Mouse (Mus musculus) small intestine, adult 2 months (tissue): ENCODE measurements around the gene Rap1a. TPM values are rescaled to one million over a fixed set of nuclear protein-coding genes. Genes with fewer than 3 reads are reported as not detected.

Source experiments
- H3K27ac ChIP-seq: fragments of 200-500 bp; 2 replicates; pipeline ENCODE4 v1.5.1; 2012; ENCODE audit warnings: low read depth, low read length, control low read depth, inconsistent platforms; ENCODE audit not compliant: insufficient read depth
- H3K27me3 ChIP-seq: fragments of 200-500 bp; 2 replicates; pipeline ENCODE4 v1.6.1; 2012; ENCODE audit warnings: mild to moderate bottlenecking, moderate library complexity, low read length, inconsistent platforms; ENCODE audit not compliant: control insufficient read depth, insufficient read depth
- H3K36me3 ChIP-seq: fragments of 200-500 bp; 2 replicates; pipeline ENCODE4 v1.6.1; 2012; ENCODE audit warnings: mild to moderate bottlenecking, low read length, control low read depth, inconsistent platforms; ENCODE audit not compliant: control insufficient read depth, insufficient read depth
- H3K4me1 ChIP-seq: fragments of 200-500 bp; 2 replicates; pipeline ENCODE4 v1.6.1; 2012; ENCODE audit warnings: low read length, inconsistent platforms, mixed read lengths; ENCODE audit not compliant: control insufficient read depth, insufficient read depth, insufficient read length
- H3K4me3 ChIP-seq: fragments of 200-500 bp; 2 replicates; pipeline ENCODE4 v1.5.1; 2012; ENCODE audit warnings: low read depth, mild to moderate bottlenecking, control low read depth, inconsistent platforms, low read length, moderate library complexity
- CTCF ChIP-seq: fragments of 200-500 bp; IDR thresholded peaks from 2 replicates; pipeline ENCODE4 v1.5.1; 2012; ENCODE audit warnings: low read depth, mild to moderate bottlenecking, control low read depth, inconsistent platforms, low read length, moderate library complexity, mixed read lengths; ENCODE audit not compliant: insufficient replicate concordance, insufficient read length; ENCODE audit errors: extremely low read depth
- POLR2A ChIP-seq: fragments of 200-500 bp; IDR thresholded peaks from 2 replicates; pipeline ENCODE4 v1.6.1; 2012; ENCODE audit warnings: low read depth, mild to moderate bottlenecking, control low read depth, inconsistent platforms, low read length, moderate library complexity
- WGBS: fragments of 180-500 bp; shearing (Covaris S2); methylation state at CpG from one replicate; pipeline ENCODE4 v1.1.7; 2018; 5-methylcytosine and 5-hydroxymethylcytosine counted together
- polyA plus RNA-seq: library from polyadenylated mRNA; depleted of rRNA; stranded (reverse); fragments of >200 nt; gene quantifications from 2 replicates; pipeline ENCODE4 v1.2.3, GENCODE M21; 2012

Gene Rap1a
- polyA plus RNA-seq, 1 experiment: 0.89 TPM

DNA sequence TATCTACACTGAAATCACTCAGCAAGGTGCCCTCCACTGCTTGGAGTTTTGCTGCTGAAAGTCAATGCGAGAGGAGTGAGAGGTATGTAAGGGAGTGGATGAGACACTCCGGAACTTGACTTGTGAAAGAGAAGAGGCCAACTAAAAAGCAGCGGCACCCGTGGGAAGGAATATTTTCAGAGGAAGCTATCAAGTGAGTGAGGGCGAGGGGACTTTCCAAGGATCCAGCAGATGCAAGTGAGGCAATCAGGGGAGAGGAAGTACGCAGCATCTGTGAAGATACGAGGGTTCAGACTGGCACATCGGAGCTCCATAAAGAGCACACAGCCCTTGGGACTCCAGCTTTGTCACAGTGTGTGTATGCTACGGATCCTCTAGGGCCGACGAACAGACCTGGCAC is 2.5 kb upstream of the Rap1a start:
- no peak overlapping the region for H3K4me3 ChIP-seq

DNA sequence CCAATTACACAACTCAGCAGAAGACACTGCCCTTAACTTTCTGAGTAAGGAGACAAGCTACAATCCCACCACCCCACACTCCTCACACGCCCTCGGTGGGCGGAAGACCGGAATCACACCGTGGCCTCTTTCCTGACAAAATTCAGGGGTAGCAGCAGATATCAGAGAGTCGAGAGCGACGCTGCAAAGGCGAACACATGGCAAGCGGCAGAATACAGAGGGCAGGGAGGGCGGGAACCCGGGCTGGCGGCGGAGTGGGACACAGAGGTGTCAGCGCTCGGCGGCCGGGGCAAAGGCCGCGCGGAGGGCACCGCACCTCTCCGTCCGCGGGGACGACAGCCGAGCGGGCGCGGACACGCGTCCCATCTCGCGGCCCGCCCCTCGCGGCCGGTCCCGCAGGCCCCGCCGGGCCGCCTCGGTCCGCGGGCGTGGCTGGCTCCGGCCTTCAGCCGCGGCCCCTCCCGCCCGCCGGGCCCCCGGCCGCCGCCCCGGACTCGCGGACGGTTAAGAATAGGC is 403 bp downstream of the Rap1a start:
- peaks cover 17% of the 10 kb centered on the region for H3K4me1 ChIP-seq
- WGBS: 2% methylated on average over 51 of the region's 59 CpGs
- H3K36me3 ChIP-seq: no peaks in the 10 kb centered on the region
- TF ChIP-seq POLR2A (no peak), CTCF (no peak)
- peak overlapping the region; percentile 100 for H3K4me3 ChIP-seq
- peak overlapping the region; percentile 91 for H3K27ac ChIP-seq
- no peaks in the 10 kb centered on the region for H3K27me3 ChIP-seq

More for the DNA sequence above, 2.5 kb upstream of the Rap1a start:
- no peak for TF ChIP-seq CTCF
- TF ChIP-seq POLR2A: no peak
- no peak overlapping the region for H3K27ac ChIP-seq
- peaks cover 16% of the 10 kb centered on the region for H3K4me1 ChIP-seq
- no peaks in the 10 kb centered on the region for H3K27me3 ChIP-seq
- no peaks in the 10 kb centered on the region for H3K36me3 ChIP-seq
- 75% methylated on average over 11 of the region's 11 CpGs for WGBS

DNA sequence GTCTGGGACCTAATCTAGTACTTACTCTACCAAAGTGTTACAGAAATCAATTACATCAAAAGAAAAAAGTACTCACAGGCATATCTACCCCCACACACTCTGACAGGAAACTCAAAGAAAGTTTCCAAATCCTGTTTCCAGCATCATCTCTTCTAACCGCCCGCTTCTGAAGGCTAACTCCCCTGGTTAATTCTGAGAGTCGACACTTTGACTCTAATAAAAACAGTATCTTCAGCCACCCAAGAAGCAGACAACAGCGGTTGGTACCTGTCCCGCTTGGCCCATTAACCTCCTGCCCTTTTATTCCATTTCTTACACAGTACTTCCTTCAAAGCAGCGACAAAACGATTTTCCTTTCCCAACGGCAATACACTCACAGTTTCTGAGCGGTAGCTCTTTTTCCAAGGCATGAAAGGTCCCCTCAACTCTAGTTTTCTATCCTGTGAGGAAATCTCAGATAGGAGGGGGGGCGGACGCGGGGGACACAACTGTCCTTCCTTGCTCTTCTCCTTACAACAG is 921 bp downstream of the Rap1a start:
- peak overlapping the region; percentile 91 for H3K27ac ChIP-seq
- H3K27me3 ChIP-seq: no peaks in the 10 kb centered on the region
- peaks cover 17% of the 10 kb centered on the region for H3K4me1 ChIP-seq
- H3K36me3 ChIP-seq: no peaks in the 10 kb centered on the region
- under 1% methylated on average over 12 of the region's 12 CpGs for WGBS
- TF ChIP-seq CTCF: no peak
- TF ChIP-seq POLR2A: no peak
- H3K4me3 ChIP-seq: peak overlapping the region; percentile 100

DNA sequence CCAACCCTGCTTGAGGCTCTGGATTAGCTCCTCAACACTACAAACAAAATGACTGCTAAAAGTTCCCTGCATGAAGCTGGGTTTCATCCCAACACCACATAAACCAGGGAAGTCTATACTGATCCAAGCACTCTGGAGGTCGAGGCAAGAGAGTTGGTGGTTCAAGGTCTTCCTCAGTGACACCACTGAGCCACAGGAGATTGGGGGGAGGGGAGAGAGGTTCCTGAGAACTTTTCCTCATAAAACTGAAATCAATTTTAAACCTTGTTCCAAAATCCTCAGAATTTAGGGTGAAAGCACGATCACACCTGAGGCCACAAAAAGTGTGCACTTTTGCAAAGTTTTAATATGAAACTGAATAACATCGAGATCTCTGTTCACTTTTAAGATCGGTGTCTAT is 1.8 kb downstream of the Rap1a start:
- Histone ChIP-seq H3K27me3 (no peaks in the 10 kb centered on the region), H3K4me1 (peaks cover 17% of the 10 kb centered on the region), H3K27ac (no peak overlapping the region), H3K36me3 (no peaks in the 10 kb centered on the region), H3K4me3 (no peak overlapping the region)
- 39% methylated on average over 4 of the region's 4 CpGs for WGBS
- TF ChIP-seq CTCF: no peak
- TF ChIP-seq POLR2A: no peak

GRCm38 (mm10) chr3:105798770-105799169 is 2.4 kb downstream of the Rap1a start:
- H3K27ac ChIP-seq: no peak overlapping the region
- peaks cover 17% of the 10 kb centered on the region for H3K4me1 ChIP-seq
- TF ChIP-seq CTCF (no peak), POLR2A (no peak)
- 79% methylated on average over 2 of the region's 2 CpGs for WGBS
- H3K4me3 ChIP-seq: 0 out of 2 replicates have a peak overlapping the region, but pooled peaks have one; percentile 4
- no peaks in the 10 kb centered on the region for H3K36me3 ChIP-seq
- H3K27me3 ChIP-seq: no peaks in the 10 kb centered on the region

DNA sequence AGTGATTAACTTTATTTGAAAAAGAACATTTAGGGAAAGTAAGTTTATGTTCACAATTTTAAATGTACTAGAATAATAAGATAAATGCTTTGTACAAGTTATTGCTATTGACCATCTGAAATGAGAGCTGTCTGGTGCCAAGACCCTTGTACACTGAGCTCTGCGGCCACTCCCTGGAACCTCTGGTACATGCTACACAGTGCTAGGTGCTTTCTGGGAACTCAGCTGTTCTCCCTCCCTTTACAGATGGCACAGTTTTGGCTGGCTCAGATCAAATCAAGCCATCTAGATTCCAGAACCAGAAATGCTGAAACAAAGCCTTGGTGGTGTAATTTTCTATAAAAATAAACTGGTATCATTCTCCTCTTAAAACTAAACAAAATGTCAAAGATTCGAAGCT is 3.7 kb downstream of the Rap1a start:
- no peak for TF ChIP-seq POLR2A
- TF ChIP-seq CTCF: no peak
- Histone ChIP-seq H3K27me3 (no peaks in the 10 kb centered on the region), H3K4me1 (peaks cover 14% of the 10 kb centered on the region), H3K27ac (no peak overlapping the region), H3K36me3 (no peaks in the 10 kb centered on the region), H3K4me3 (no peak overlapping the region)
- 56% methylated on average over 2 of the region's 2 CpGs for WGBS

- Histone ChIP-seq H3K27me3 (no peaks in the 10 kb centered on the region), H3K4me3 (no peak overlapping the region), H3K4me1 (peaks cover 11% of the 10 kb centered on the region), H3K36me3 (no peaks in the 10 kb centered on the region), H3K27ac (no peak overlapping the region)
- no peak for TF ChIP-seq POLR2A
- TF ChIP-seq CTCF: no peak
- WGBS: 64% methylated on average over 4 of the region's 4 CpGs
These were observed 4.4 kb downstream of the Rap1a start for GRCm38 (mm10) chr3:105796761-105797160.
